In the genomic region with DNA sequence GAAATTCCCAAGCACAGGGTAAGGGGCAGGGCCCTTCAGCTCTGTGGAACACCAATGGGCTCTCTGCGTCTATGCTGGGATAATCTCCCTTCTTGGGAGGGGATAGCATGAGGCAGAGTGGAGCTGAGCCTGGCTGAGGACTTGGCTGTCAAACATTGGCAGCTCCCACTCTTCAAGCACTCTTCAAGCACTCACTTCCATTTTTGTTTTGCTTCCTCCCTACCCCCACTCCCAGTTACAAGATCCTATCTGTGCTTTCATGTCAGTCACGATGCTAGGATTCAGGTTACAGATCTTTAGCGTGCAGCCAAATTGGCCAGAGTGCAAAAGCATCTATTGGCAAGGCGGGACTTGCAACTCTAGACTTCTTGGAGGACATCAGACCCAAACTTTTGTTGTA, we compare ENCODE assay signal across 14 mouse cellular contexts. TPM values are rescaled to one million over a fixed set of nuclear protein-coding genes. Genes with fewer than 3 reads are reported as not detected.
DNase-seq lines count a peak whose midpoint lies in the region; ATAC-seq and TF ChIP-seq lines count a peak whose summit lies in the region.
"Had no signal": no experiment of that assay in that cellular context is flagged by ENCODE, and none has a peak within 500 bp of the region (broad histone marks: within the 10 kb centered on the region; RNA-seq: fewer than 3 reads in every experiment).

No protein-coding gene starts in this region.

- no peaks in the 10 kb centered on the region for H3K36me3 ChIP-seq in liver, embryonic 13.5 days
- H3K36me3 ChIP-seq in liver, embryonic 11.5 days (ENCODE audit: control insufficient read depth, insufficient read depth, low read length), result no peaks in the 10 kb centered on the region
- H3K36me3 ChIP-seq in embryonic facial prominence, embryonic 10.5 days (replicated peaks), result no peaks in the 10 kb centered on the region
- no peaks in the 10 kb centered on the region for H3K36me3 ChIP-seq in lung, embryonic 16.5 days (ENCODE audit: control insufficient read depth, insufficient read depth, low read length)
- no peaks in the 10 kb centered on the region for H3K36me3 ChIP-seq in stomach, postnatal 0 days (ENCODE audit: control insufficient read depth, insufficient read depth, low read length)
- H3K36me3 ChIP-seq: heart, embryonic 15.5 days; limb, embryonic 15.5 days had no signal

- no peak for TF ChIP-seq EP300 in stomach, postnatal 0 days (optimal IDR thresholded peaks at IDR 0.05)

- TF ChIP-seq CTCF in stomach, postnatal 0 days (IDR thresholded peaks at IDR 0.05; ENCODE audit: low read depth), result no peak

- no peak overlapping the region for H3K4me3 ChIP-seq in liver, embryonic 13.5 days (replicated peaks)
- no peak overlapping the region for H3K4me3 ChIP-seq in liver, embryonic 11.5 days (ENCODE audit: low read depth, low read length)
- no peak overlapping the region for H3K4me3 ChIP-seq in embryonic facial prominence, embryonic 10.5 days
- no peak overlapping the region for H3K4me3 ChIP-seq in lung, embryonic 16.5 days (ENCODE audit: low read length)
- no peak overlapping the region for H3K4me3 ChIP-seq in stomach, postnatal 0 days (ENCODE audit: low read depth, low read length)
- H3K4me3 ChIP-seq: heart, embryonic 15.5 days; limb, embryonic 15.5 days had no signal

- no peak for DNase-seq in liver, embryonic 13.5 days
- no peak for DNase-seq in liver, embryonic 11.5 days (ENCODE audit: low spot score)
- peak; percentile 30 for DNase-seq in embryonic facial prominence, embryonic 10.5 days (ENCODE audit: low spot score)
- peak; percentile 32 for DNase-seq in stomach, postnatal 0 days (ENCODE audit: low spot score)
- no peak for DNase-seq in adrenal gland, adult 18-20 months (ENCODE audit: low spot score in 2 of 2)
- no peak for DNase-seq in right cerebral cortex, postnatal 14 days
- DNase-seq: adrenal gland, adult 8-10 months; kidney, postnatal 14 days; layer of hippocampus, postnatal 36 days; thymus, postnatal 4 days had no signal

- 49% methylated on average over 4 of the region's 4 CpGs for WGBS in liver, embryonic 13.5 days (ENCODE audit: insufficient replicate concordance)
- 49% methylated on average over 4 of the region's 4 CpGs for WGBS in liver, embryonic 11.5 days
- 39% methylated on average over 4 of the region's 4 CpGs for WGBS in embryonic facial prominence, embryonic 10.5 days
- 13% methylated on average over 4 of the region's 4 CpGs for WGBS in lung, embryonic 16.5 days
- WGBS in stomach, postnatal 0 days, result 17% methylated on average over 4 of the region's 4 CpGs

- H3K9ac ChIP-seq in liver, embryonic 13.5 days, result no peak overlapping the region
- H3K9ac ChIP-seq in liver, embryonic 11.5 days (ENCODE audit: low read depth, low read length), result no peak overlapping the region
- H3K9ac ChIP-seq in lung, embryonic 16.5 days (ENCODE audit: low read length), result no peak overlapping the region
- H3K9ac ChIP-seq in stomach, postnatal 0 days (ENCODE audit: low read length), result no peak overlapping the region
- H3K9ac ChIP-seq: heart, embryonic 15.5 days; limb, embryonic 15.5 days had no signal

- H3K27me3 ChIP-seq in liver, embryonic 13.5 days, result peaks cover 13% of the 10 kb centered on the region; the same call in 1 of the 2 replicates
- peaks cover 6% of the 10 kb centered on the region for H3K27me3 ChIP-seq in liver, embryonic 11.5 days (replicated peaks; ENCODE audit: control insufficient read depth, insufficient read depth, low read length)
- peaks cover 25% of the 10 kb centered on the region for H3K27me3 ChIP-seq in embryonic facial prominence, embryonic 10.5 days (replicated peaks; ENCODE audit: low read depth, poor library complexity, severe bottlenecking)
- H3K27me3 ChIP-seq in lung, embryonic 16.5 days (ENCODE audit: control insufficient read depth, insufficient read depth, low read depth, low read length), result peaks cover 2% of the 10 kb centered on the region; the same call in 1 of the 2 replicates
- no peaks in the 10 kb centered on the region for H3K27me3 ChIP-seq in stomach, postnatal 0 days (ENCODE audit: control insufficient read depth, insufficient read depth, low read length)
- H3K27me3 ChIP-seq: CH12.LX had no signal

- H3K27ac ChIP-seq in liver, embryonic 13.5 days, result 0 out of 2 replicates have a peak overlapping the region, but pooled peaks have one; percentile 14
- H3K27ac ChIP-seq in liver, embryonic 11.5 days (ENCODE audit: low read depth, low read length), result no peak overlapping the region
- peak overlapping the region; percentile 52; the same call in 1 of the 2 replicates for H3K27ac ChIP-seq in embryonic facial prominence, embryonic 10.5 days (replicated peaks)
- H3K27ac ChIP-seq in lung, embryonic 16.5 days (ENCODE audit: low read length), result peak overlapping the region; percentile 60
- 0 out of 2 replicates have a peak overlapping the region, but pooled peaks have one; percentile 5 for H3K27ac ChIP-seq in stomach, postnatal 0 days (replicated peaks)
- H3K27ac ChIP-seq: heart, embryonic 15.5 days; limb, embryonic 15.5 days had no signal

- no peak overlapping the region for H3K4me2 ChIP-seq in liver, embryonic 13.5 days
- no peak overlapping the region for H3K4me2 ChIP-seq in liver, embryonic 11.5 days
- no peak overlapping the region for H3K4me2 ChIP-seq in lung, embryonic 16.5 days (ENCODE audit: low read depth, low read length)
- H3K4me2 ChIP-seq in stomach, postnatal 0 days (replicated peaks; ENCODE audit: low read depth), result peak overlapping the region; percentile 27; the same call in 1 of the 2 replicates
- H3K4me2 ChIP-seq: heart, embryonic 15.5 days; limb, embryonic 15.5 days had no signal

- peaks cover 49% of the 10 kb centered on the region for H3K4me1 ChIP-seq in liver, embryonic 13.5 days (replicated peaks)
- peaks cover 21% of the 10 kb centered on the region for H3K4me1 ChIP-seq in liver, embryonic 11.5 days (replicated peaks; ENCODE audit: control insufficient read depth, insufficient read depth, low read length)
- H3K4me1 ChIP-seq in embryonic facial prominence, embryonic 10.5 days, result peaks cover 68% of the 10 kb centered on the region
- H3K4me1 ChIP-seq in lung, embryonic 16.5 days (replicated peaks; ENCODE audit: control insufficient read depth, insufficient read depth, low read length), result peaks cover 21% of the 10 kb centered on the region
- H3K4me1 ChIP-seq in stomach, postnatal 0 days (replicated peaks; ENCODE audit: control insufficient read depth, insufficient read depth), result no peaks in the 10 kb centered on the region; the same call in 1 of the 2 replicates

- no peak for ATAC-seq in liver, embryonic 13.5 days (ENCODE audit: low read depth)
- no peak for ATAC-seq in liver, embryonic 11.5 days (replicated peaks; ENCODE audit: low FRiP score)
- peak; percentile 73 for ATAC-seq in lung, embryonic 16.5 days (ENCODE audit: low read depth)
- ATAC-seq in stomach, postnatal 0 days (ENCODE audit: low FRiP score, low TSS enrichment), result no peak; the same call in 1 of the 2 replicates

- H3K9me3 ChIP-seq in liver, embryonic 13.5 days (replicated peaks), result no peaks in the 10 kb centered on the region
- no peaks in the 10 kb centered on the region for H3K9me3 ChIP-seq in liver, embryonic 11.5 days (ENCODE audit: control insufficient read depth, low read length)
- H3K9me3 ChIP-seq in embryonic facial prominence, embryonic 10.5 days, result no peaks in the 10 kb centered on the region
- H3K9me3 ChIP-seq in lung, embryonic 16.5 days (ENCODE audit: control insufficient read depth, low read length), result no peaks in the 10 kb centered on the region
- H3K9me3 ChIP-seq in stomach, postnatal 0 days (ENCODE audit: control insufficient read depth, low read length), result no peaks in the 10 kb centered on the region
- H3K9me3 ChIP-seq: heart, embryonic 15.5 days; limb, embryonic 15.5 days had no signal

RNA-seq across cellular contexts. Expression of a gene that starts 5.5 kb away (rescaled TPM):
- polyA plus RNA-seq in liver, embryonic 13.5 days (2015; fragmentation: Nextera tagmentation; extraction: Ambion mirVana), result 1.2 and 1.5 TPM in 2 replicates
- 2.0 and 2.4 TPM in 2 replicates for polyA plus RNA-seq in liver, embryonic 11.5 days (2014; fragmentation: Nextera tagmentation; extraction: Ambion mirVana)
- 6.3 and 6.4 TPM in 2 replicates for polyA plus RNA-seq in embryonic facial prominence, embryonic 10.5 days (2016; fragmentation: Nextera tagmentation; extraction: Ambion mirVana)
- 32.9 and 35.7 TPM in 2 replicates for polyA plus RNA-seq in lung, embryonic 16.5 days (2015; fragmentation: Nextera tagmentation; extraction: Ambion mirVana)
- polyA plus RNA-seq in stomach, postnatal 0 days (2015; fragmentation: Nextera tagmentation; extraction: Ambion mirVana), result 152 and 162 TPM in 2 replicates
- total RNA-seq in adrenal gland, adult 18-20 months (2021), result under 1 TPM in 1 of 2 experiments, not detected in 1; 0.19 TPM
- total RNA-seq: layer of hippocampus, postnatal 36 days had no signal

RNA-seq across cellular contexts. Expression of a gene that starts 31.0 kb away (rescaled TPM):
- 29.4 and 31.4 TPM in 2 replicates for polyA plus RNA-seq in liver, embryonic 13.5 days (2015; fragmentation: Nextera tagmentation; extraction: Ambion mirVana)
- 64.5 and 67.4 TPM in 2 replicates for polyA plus RNA-seq in liver, embryonic 11.5 days (2014; fragmentation: Nextera tagmentation; extraction: Ambion mirVana)
- polyA plus RNA-seq in embryonic facial prominence, embryonic 10.5 days (2016; fragmentation: Nextera tagmentation; extraction: Ambion mirVana), result 97.1 and 100 TPM in 2 replicates
- polyA plus RNA-seq in lung, embryonic 16.5 days (2015; fragmentation: Nextera tagmentation; extraction: Ambion mirVana), result 96.0 and 108 TPM in 2 replicates
- polyA plus RNA-seq in stomach, postnatal 0 days (2015; fragmentation: Nextera tagmentation; extraction: Ambion mirVana), result 54.7 and 61.2 TPM in 2 replicates
- total RNA-seq in adrenal gland, adult 18-20 months (2021), result 10 to 100 TPM; 45.2 to 51.1 TPM

Comparison
In these comparisons a context has a peak if more than half of its experiments do, and no peak if none do; other contexts are left out.
1. DNase-seq: peak in embryonic facial prominence, embryonic 10.5 days (single experiment) and stomach, postnatal 0 days (single experiment); none in liver, embryonic 13.5 days (single experiment), liver, embryonic 11.5 days (single experiment), adrenal gland, adult 18-20 months (0 of 2) and right cerebral cortex, postnatal 14 days (single experiment).